Mouse (Mus musculus): ENCODE results near the gene Adamts20.

DNA sequence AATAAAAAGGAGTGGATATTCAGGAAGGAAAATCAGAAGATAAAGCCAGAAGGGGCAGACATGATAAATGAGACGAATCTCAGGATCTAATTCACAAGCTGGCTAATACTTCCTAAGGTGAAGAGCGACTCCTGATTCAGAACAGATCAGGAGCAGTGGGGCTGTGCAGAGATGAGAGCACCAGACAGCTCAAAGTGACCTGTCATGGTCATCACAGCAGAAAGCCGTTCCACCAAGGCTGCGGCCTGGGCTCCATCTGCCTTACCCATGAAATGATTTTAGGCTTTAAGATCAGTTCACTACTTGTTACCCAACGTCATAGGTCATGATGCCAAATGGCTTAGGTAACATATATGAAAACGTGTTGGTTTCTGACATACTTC lies 200.7 kb downstream of the Adamts20 start:
- TF ChIP-seq CTCF (IDR thresholded peaks at IDR 0.05; ENCODE audit: low read depth) (no peak), EP300 (optimal IDR thresholded peaks at IDR 0.05) (no peak)

Data from stomach, postnatal 0 days (tissue).